Mouse (Mus musculus) forebrain, embryonic 11.5 days (tissue): ENCODE data around the gene Ctsz. TPM values are rescaled to one million over a fixed set of nuclear protein-coding genes. Genes with fewer than 3 reads are reported as not detected.

Source experiments
- ATAC-seq: fragments of 200-750 bp; cut with Nextera tagmentation; replicated peaks from 2 replicates; pipeline ENCODE4 v1.8.0; 2017; ENCODE audit warnings: moderate TSS enrichment; ENCODE audit not compliant: low FRiP score
- DNase-seq: peaks from one replicate; pipeline ENCODE4 v3.0.0-alpha.2; 2017; ENCODE audit warnings: low spot score
- H3K27ac ChIP-seq: fragments of 300-500 bp; sonication (generic); 2 replicates; pipeline ENCODE4 v1.5.1; 2014; ENCODE audit warnings: low read depth, low read length
- H3K27me3 ChIP-seq: fragments of 300-500 bp; sonication (generic); 2 replicates; pipeline ENCODE4 v1.6.1; 2014; ENCODE audit warnings: mild to moderate bottlenecking, low read length, mixed read lengths; ENCODE audit not compliant: control insufficient read depth, insufficient read depth
- H3K36me3 ChIP-seq: fragments of 300-500 bp; sonication (generic); 2 replicates; pipeline ENCODE4 v1.6.1; 2014; ENCODE audit warnings: mild to moderate bottlenecking, low read length, moderate library complexity, mixed read lengths; ENCODE audit not compliant: control insufficient read depth, insufficient read depth
- H3K4me1 ChIP-seq: fragments of 300-500 bp; sonication (generic); replicated peaks from 2 replicates; pipeline ENCODE4 v1.6.1; 2014; ENCODE audit warnings: low read length, mixed read lengths; ENCODE audit not compliant: control insufficient read depth, insufficient read depth
- H3K4me2 ChIP-seq: fragments of 300-500 bp; sonication (generic); 2 replicates; pipeline ENCODE4 v1.6.1; 2014; ENCODE audit warnings: low read depth, mild to moderate bottlenecking, low read length, moderate library complexity, mixed read lengths; ENCODE audit not compliant: severe bottlenecking
- H3K4me3 ChIP-seq: fragments of 300-500 bp; sonication (generic); 2 replicates; pipeline ENCODE4 v1.5.1; 2014; ENCODE audit warnings: low read depth, low read length
- H3K9ac ChIP-seq: fragments of 300-500 bp; sonication (generic); 2 replicates; pipeline ENCODE4 v1.6.1; 2014; ENCODE audit warnings: low read length
- H3K9me3 ChIP-seq: fragments of 300-500 bp; sonication (generic); 2 replicates; pipeline ENCODE4 v1.6.1; 2016; ENCODE audit warnings: low read length, mixed read lengths; ENCODE audit not compliant: control insufficient read depth
- WGBS: fragments of 180-500 bp; shearing (Covaris S2); extraction: QIAGEN DNeasy Blood & Tissue Kit; methylation state at CpG from one replicate; pipeline ENCODE4 v1.1.7; 2014; 5-methylcytosine and 5-hydroxymethylcytosine counted together
- polyA plus RNA-seq: library from polyadenylated mRNA; unstranded; fragments of >200 nt; fragmentation: Nextera tagmentation; extraction: Ambion mirVana; gene quantifications from 2 replicates; pipeline ENCODE4 v1.2.1, GENCODE M21; 2014

The Ctsz gene
- polyA plus RNA-seq, 1 experiment from 2014 or later = 78.7 TPM

- DNase-seq = no peak
- Histone ChIP-seq H3K4me1 (peaks cover 2% of the 10 kb centered on the region; the same call in 1 of the 2 replicates), H3K9ac (no peak overlapping the region), H3K4me3 (no peak overlapping the region), H3K9me3 (no peaks in the 10 kb centered on the region), H3K4me2 (no peak overlapping the region), H3K27me3 (no peaks in the 10 kb centered on the region), H3K36me3 (no peaks in the 10 kb centered on the region), H3K27ac (no peak overlapping the region)
- ATAC-seq = no peak
- 58% methylated on average over 8 of the region's 8 CpGs for WGBS
Measured at GRCm38 (mm10) chr2:174446905-174447304, 8.1 kb upstream of the Ctsz start.

GRCm38 (mm10) chr2:174446492-174446891 is 7.7 kb upstream of the Ctsz start:
- 62% methylated on average over 7 of the region's 7 CpGs for WGBS
- Histone ChIP-seq H3K27ac (no peak overlapping the region), H3K27me3 (no peaks in the 10 kb centered on the region)

GRCm38 (mm10) chr2:174445018-174445417 is 6.2 kb upstream of the Ctsz start:
- DNase-seq (no peak), ATAC-seq (no peak)
- H3K9ac ChIP-seq = no peak overlapping the region
- H3K27ac ChIP-seq = no peak overlapping the region
- 87% methylated on average over 6 of the region's 6 CpGs for WGBS
- H3K4me3 ChIP-seq = no peak overlapping the region
- no peaks in the 10 kb centered on the region for H3K27me3 ChIP-seq
- no peak overlapping the region for H3K4me2 ChIP-seq
- peaks cover 2% of the 10 kb centered on the region; the same call in 1 of the 2 replicates for H3K4me1 ChIP-seq
- H3K36me3 ChIP-seq = no peaks in the 10 kb centered on the region
- H3K9me3 ChIP-seq = no peaks in the 10 kb centered on the region

More at GRCm38 (mm10) chr2:174446492-174446891, 7.7 kb upstream of the Ctsz start:
- H3K4me3 ChIP-seq = no peak overlapping the region
- H3K4me2 ChIP-seq = no peak overlapping the region
- no peak for ATAC-seq
- H3K36me3 ChIP-seq = no peaks in the 10 kb centered on the region
- H3K9ac ChIP-seq = no peak overlapping the region
- no peak for DNase-seq
- peaks cover 2% of the 10 kb centered on the region; the same call in 1 of the 2 replicates for H3K4me1 ChIP-seq
- H3K9me3 ChIP-seq = no peaks in the 10 kb centered on the region

GRCm38 (mm10) chr2:174444359-174444758 is 5.5 kb upstream of the Ctsz start:
- Histone ChIP-seq H3K36me3 (no peaks in the 10 kb centered on the region), H3K4me3 (no peak overlapping the region), H3K27ac (no peak overlapping the region), H3K9me3 (no peaks in the 10 kb centered on the region), H3K4me1 (peaks cover 2% of the 10 kb centered on the region; the same call in 1 of the 2 replicates), H3K4me2 (no peak overlapping the region), H3K9ac (no peak overlapping the region), H3K27me3 (no peaks in the 10 kb centered on the region)
- DNase-seq (no peak), ATAC-seq (no peak)
- 90% methylated on average over 7 of the region's 7 CpGs for WGBS

- Histone ChIP-seq H3K27me3 (no peaks in the 10 kb centered on the region), H3K9ac (no peak overlapping the region), H3K36me3 (no peaks in the 10 kb centered on the region), H3K27ac (no peak overlapping the region), H3K4me1 (peaks cover 7% of the 10 kb centered on the region), H3K4me3 (no peak overlapping the region), H3K4me2 (no peak overlapping the region), H3K9me3 (no peaks in the 10 kb centered on the region)
- ATAC-seq = no peak
- 70% methylated on average over 2 of the region's 2 CpGs for WGBS
- DNase-seq = no peak
Measured at GRCm38 (mm10) chr2:174443046-174443445, 4.2 kb upstream of the Ctsz start.

GRCm38 (mm10) chr2:174442460-174442859 is 3.6 kb upstream of the Ctsz start:
- ATAC-seq = no peak
- no peaks in the 10 kb centered on the region for H3K36me3 ChIP-seq
- no peak for DNase-seq
- WGBS = 85% methylated on average over 9 of the region's 9 CpGs
- H3K27me3 ChIP-seq = no peaks in the 10 kb centered on the region
- no peak overlapping the region for H3K9ac ChIP-seq
- no peak overlapping the region for H3K4me3 ChIP-seq
- H3K4me2 ChIP-seq = no peak overlapping the region
- no peaks in the 10 kb centered on the region for H3K9me3 ChIP-seq
- H3K27ac ChIP-seq = no peak overlapping the region
- peaks cover 9% of the 10 kb centered on the region for H3K4me1 ChIP-seq

GRCm38 (mm10) chr2:174441898-174442297 is 3.1 kb upstream of the Ctsz start:
- no peak overlapping the region for H3K27ac ChIP-seq
- WGBS = 92% methylated on average over 4 of the region's 4 CpGs

GRCm38 (mm10) chr2:174439961-174440360 is 1.1 kb upstream of the Ctsz start:
- Histone ChIP-seq H3K27ac (no peak overlapping the region), H3K9ac (no peak overlapping the region), H3K4me2 (no peak overlapping the region), H3K9me3 (no peaks in the 10 kb centered on the region), H3K4me3 (no peak overlapping the region), H3K36me3 (no peaks in the 10 kb centered on the region), H3K27me3 (no peaks in the 10 kb centered on the region), H3K4me1 (peaks cover 7% of the 10 kb centered on the region)
- WGBS = 85% methylated on average over 9 of the region's 9 CpGs
- ATAC-seq (no peak), DNase-seq (no peak)

More at GRCm38 (mm10) chr2:174441898-174442297, 3.1 kb upstream of the Ctsz start:
- H3K9ac ChIP-seq = no peak overlapping the region
- ATAC-seq (no peak), DNase-seq (no peak)
- H3K4me3 ChIP-seq = no peak overlapping the region
- H3K4me2 ChIP-seq = no peak overlapping the region
- H3K4me1 ChIP-seq = peaks cover 7% of the 10 kb centered on the region
- no peaks in the 10 kb centered on the region for H3K36me3 ChIP-seq
- H3K27me3 ChIP-seq = no peaks in the 10 kb centered on the region
- H3K9me3 ChIP-seq = no peaks in the 10 kb centered on the region

GRCm38 (mm10) chr2:174439450-174439838 is 605 bp upstream of the Ctsz start:
- H3K36me3 ChIP-seq = no peaks in the 10 kb centered on the region
- ATAC-seq = no peak
- no peak for DNase-seq
- H3K9ac ChIP-seq = no peak overlapping the region
- H3K4me2 ChIP-seq = no peak overlapping the region; the same call in 1 of the 2 replicates
- no peak overlapping the region for H3K27ac ChIP-seq
- no peaks in the 10 kb centered on the region for H3K27me3 ChIP-seq
- H3K4me1 ChIP-seq = peaks cover 7% of the 10 kb centered on the region
- no peak overlapping the region for H3K4me3 ChIP-seq
- WGBS = 50% methylated on average over 5 of the region's 5 CpGs
- H3K9me3 ChIP-seq = no peaks in the 10 kb centered on the region
